Mouse (Mus musculus) heart, postnatal 0 days (tissue): Measurements from ENCODE around the gene Mtch2. TPM values are rescaled to one million over a fixed set of nuclear protein-coding genes. Genes with fewer than 3 reads are reported as not detected.

ENCODE experiments used
- ATAC-seq: fragments of 200-750 bp; cut with Nextera tagmentation; 2 replicates; pipeline ENCODE4 v1.8.0; 2017; ENCODE audit warnings: low read depth, moderate number of reproducible peaks, moderate library complexity; ENCODE audit not compliant: insufficient read depth
- DNase-seq: peaks from one replicate; pipeline ENCODE4 v3.0.0-alpha.2; 2016; ENCODE audit warnings: low spot score
- H3K27ac ChIP-seq: fragments of 300-500 bp; sonication (generic); 2 replicates; pipeline ENCODE4 v1.5.1; 2014; ENCODE audit warnings: low read depth, mild to moderate bottlenecking
- H3K27me3 ChIP-seq: fragments of 300-500 bp; sonication (generic); 2 replicates; pipeline ENCODE4 v1.6.1; 2014; ENCODE audit warnings: low read length, mixed read lengths; ENCODE audit not compliant: control insufficient read depth, insufficient read depth
- H3K36me3 ChIP-seq: fragments of 300-500 bp; sonication (generic); replicated peaks from 2 replicates; pipeline ENCODE4 v1.6.1; 2014; ENCODE audit warnings: low read length, mixed read lengths; ENCODE audit not compliant: control insufficient read depth, insufficient read depth
- H3K4me1 ChIP-seq: fragments of 300-500 bp; sonication (generic); 2 replicates; pipeline ENCODE4 v1.6.1; 2014; ENCODE audit warnings: antibody characterized with exemption; ENCODE audit not compliant: control insufficient read depth, insufficient read depth
- H3K4me2 ChIP-seq: fragments of 300-500 bp; sonication (generic); 2 replicates; pipeline ENCODE4 v1.6.1; 2014; ENCODE audit warnings: low read depth, mild to moderate bottlenecking, low read length, moderate library complexity
- H3K4me3 ChIP-seq: fragments of 300-500 bp; sonication (generic); 2 replicates; pipeline ENCODE4 v1.5.1; 2014; ENCODE audit warnings: low read depth, low read length
- H3K9ac ChIP-seq: fragments of 300-500 bp; sonication (generic); replicated peaks from 2 replicates; pipeline ENCODE4 v1.6.1; 2014; ENCODE audit warnings: low read depth, low read length, mixed read lengths
- H3K9me3 ChIP-seq: fragments of 300-500 bp; sonication (generic); replicated peaks from 2 replicates; pipeline ENCODE4 v1.6.1; 2016; ENCODE audit warnings: low read length; ENCODE audit not compliant: control insufficient read depth
- CTCF ChIP-seq: IDR thresholded peaks from 2 replicates; pipeline ENCODE4 v1.5.1; 2016; ENCODE audit warnings: antibody characterized with exemption, control low read depth, low read depth
- EP300 ChIP-seq: IDR thresholded peaks from 2 replicates; pipeline ENCODE4 v1.6.1; 2016; ENCODE audit warnings: antibody characterized with exemption, low read depth
- WGBS: fragments of 180-500 bp; shearing (Covaris S2); extraction: QIAGEN DNeasy Blood & Tissue Kit; methylation state at CpG from one replicate; pipeline ENCODE4 v1.1.7; 2014; 5-methylcytosine and 5-hydroxymethylcytosine counted together
- polyA plus RNA-seq: library from polyadenylated mRNA; unstranded; fragments of >200 nt; fragmentation: Nextera tagmentation; extraction: Ambion mirVana; gene quantifications from 2 replicates; pipeline ENCODE4 v1.2.1, GENCODE M21; 2015
- total RNA-seq: library from RNA; depleted of rRNA; stranded (reverse); fragments of >200 nt; gene quantifications from 2 replicates; pipeline ENCODE4 v1.2.3, GENCODE M21; 2014; ENCODE audit warnings: low replicate concordance; rRNA removed

Gene Mtch2
- total RNA-seq = 181 and 206 TPM in 2 replicates
- polyA plus RNA-seq = 246 and 266 TPM in 2 replicates

DNA sequence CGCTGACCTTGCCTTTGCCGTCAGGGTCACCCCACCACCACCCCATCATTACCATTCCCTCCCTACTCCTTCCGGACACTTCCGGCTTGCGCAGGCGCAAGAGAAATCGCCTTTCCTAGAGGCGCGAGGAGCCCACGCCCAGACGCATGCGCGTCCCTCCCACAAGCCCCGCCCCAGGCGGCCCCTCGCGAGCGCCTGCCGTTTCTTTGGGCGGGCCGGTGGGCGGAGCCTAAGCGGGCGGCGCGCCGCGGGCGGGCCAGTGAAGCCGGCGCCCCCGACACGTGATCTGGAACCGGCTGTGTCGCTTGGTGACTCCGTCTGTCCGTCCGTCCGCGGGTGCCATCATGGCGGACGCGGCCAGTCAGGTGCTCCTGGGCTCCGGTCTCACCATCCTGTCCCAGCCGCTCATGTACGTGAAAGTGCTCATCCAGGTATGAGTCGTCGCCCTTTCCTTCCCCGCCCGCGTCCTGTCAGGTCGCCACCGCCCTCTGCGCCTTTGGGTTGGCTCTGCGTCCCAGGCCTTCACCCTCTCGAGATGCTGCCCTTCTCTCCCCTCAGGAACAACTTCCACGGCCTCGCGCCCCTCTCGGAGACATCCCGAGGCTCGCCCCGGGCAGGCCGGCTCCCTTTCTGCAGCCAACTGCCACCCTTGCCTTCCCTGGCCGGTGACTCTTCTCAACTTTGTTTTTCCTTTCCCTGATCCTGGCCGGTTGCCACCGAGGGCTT, at the start of gene Mtch2:
Mtch2 (plus strand) TSS at position 201 of the 726 bp plus-strand sequence.
- Histone ChIP-seq H3K9ac (peak within 1 kb of the TSS; percentile 91), H3K9me3 (no peaks in the 10 kb centered on the region), H3K36me3 (peaks cover 28% of the 10 kb centered on the region), H3K27me3 (no peaks in the 10 kb centered on the region), H3K27ac (peak within 1 kb of the TSS; percentile 92), H3K4me1 (peaks cover 14% of the 10 kb centered on the region), H3K4me3 (peak within 1 kb of the TSS; percentile 93), H3K4me2 (peak within 1 kb of the TSS; percentile 79)
- TF ChIP-seq EP300 (no peak; the same call in 1 of the 2 replicates), CTCF (no peak)
- DNase-seq (peak; percentile 97), ATAC-seq (peak; percentile 97)
- WGBS = under 1% methylated on average over 66 of the region's 67 CpGs

DNA sequence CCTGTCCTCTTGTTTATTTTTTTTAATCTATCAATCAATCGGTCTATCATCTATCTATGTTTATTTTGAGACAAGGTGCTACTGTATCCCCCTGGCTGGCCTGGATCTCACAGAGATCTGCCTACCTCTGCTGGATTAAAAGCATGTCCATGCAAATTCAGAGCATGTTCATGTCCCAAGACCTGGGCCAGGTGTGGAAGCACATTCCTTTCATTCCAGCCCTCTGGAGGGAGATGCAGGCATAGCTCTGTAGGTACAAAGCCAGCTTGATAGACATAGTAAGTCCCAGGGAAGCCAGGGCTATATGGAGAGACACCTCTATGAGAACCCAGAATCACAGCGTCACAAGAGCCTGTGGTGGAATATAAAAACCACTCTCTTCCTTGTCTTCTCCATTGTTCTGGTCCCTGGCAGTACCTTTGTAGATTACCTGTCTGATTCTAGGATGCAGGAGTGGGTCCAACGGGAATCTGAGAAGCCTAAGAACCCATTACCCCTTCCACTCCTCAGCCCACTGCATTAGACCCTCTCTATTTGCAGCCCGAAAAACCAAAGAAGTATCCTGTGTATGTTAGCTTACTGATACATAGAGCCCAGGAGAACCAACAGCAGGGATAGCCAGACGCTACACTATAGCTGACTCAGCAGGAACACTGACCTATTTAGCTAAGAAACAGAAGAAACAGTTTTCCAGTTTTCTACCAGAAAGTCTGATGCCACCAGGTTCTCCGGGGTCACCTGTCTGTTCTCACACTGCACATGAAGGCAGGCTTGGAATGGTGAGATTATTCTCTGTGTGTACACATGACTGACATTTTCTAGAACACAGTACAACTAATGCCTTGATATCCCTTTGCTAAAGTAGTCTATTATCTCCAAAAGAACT, 38.5 kb upstream of the Mtch2 start:
- H3K4me3 ChIP-seq = no peak overlapping the region
- TF ChIP-seq CTCF (no peak), EP300 (no peak)
- 80% methylated on average over 6 of the region's 6 CpGs for WGBS
- no peak overlapping the region for H3K27ac ChIP-seq
- ATAC-seq (no peak), DNase-seq (no peak)
- no peak overlapping the region for H3K4me2 ChIP-seq
- no peaks in the 10 kb centered on the region for H3K9me3 ChIP-seq
- no peak overlapping the region for H3K9ac ChIP-seq
- H3K27me3 ChIP-seq = no peaks in the 10 kb centered on the region
- H3K4me1 ChIP-seq = no peaks in the 10 kb centered on the region
- no peaks in the 10 kb centered on the region for H3K36me3 ChIP-seq

DNA sequence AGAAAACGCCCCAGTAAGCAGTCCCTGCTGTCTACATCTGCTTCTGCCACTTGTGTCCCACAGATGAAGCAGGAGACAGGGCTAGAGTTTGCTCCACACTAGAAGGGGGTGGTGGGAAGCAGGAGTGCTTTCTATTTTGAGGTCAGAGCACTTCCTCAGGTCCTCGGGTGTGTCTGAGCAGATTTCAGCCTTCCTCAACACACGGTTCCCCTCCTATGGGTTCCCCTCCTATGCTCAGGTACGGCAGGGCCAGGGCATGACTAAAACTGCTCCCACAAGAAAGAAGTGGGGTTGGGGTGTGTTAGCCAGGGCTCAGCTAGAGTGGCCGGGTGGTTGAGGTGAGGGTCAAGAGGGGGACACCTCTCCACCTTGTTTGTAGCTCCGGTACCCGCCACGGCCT, 36.2 kb upstream of the Mtch2 start:
- Histone ChIP-seq H3K4me1 (no peaks in the 10 kb centered on the region), H3K36me3 (no peaks in the 10 kb centered on the region), H3K4me3 (no peak overlapping the region), H3K27me3 (no peaks in the 10 kb centered on the region), H3K9ac (no peak overlapping the region), H3K27ac (no peak overlapping the region), H3K9me3 (no peaks in the 10 kb centered on the region), H3K4me2 (no peak overlapping the region)
- ATAC-seq = no peak
- WGBS = 74% methylated on average over 8 of the region's 8 CpGs
- DNase-seq = no peak
- TF ChIP-seq EP300 = no peak
- no peak for TF ChIP-seq CTCF

DNA sequence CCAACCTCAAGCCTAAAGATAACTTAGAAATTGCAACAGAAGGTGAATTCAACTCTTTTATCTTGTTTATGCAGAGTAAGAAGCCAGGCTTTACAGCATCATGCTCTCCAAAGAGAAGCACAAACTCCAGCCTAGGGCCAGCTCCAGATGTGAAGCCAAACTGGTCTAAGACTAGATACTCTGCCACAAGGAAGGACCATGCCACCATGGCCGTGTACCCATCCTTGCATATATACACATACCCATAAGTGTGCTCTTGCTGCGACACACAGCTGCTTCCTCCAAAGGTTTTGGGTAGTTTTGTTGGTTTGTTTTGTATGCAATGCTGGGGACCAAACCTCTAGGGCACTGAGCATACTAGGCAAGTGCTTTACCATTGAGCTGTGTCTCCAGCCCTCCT, 31.7 kb upstream of the Mtch2 start:
- H3K4me2 ChIP-seq = no peak overlapping the region
- 62% methylated on average over 2 of the region's 2 CpGs for WGBS
- ATAC-seq = no peak
- no peak overlapping the region for H3K4me3 ChIP-seq
- no peak for TF ChIP-seq EP300
- H3K27ac ChIP-seq = no peak overlapping the region
- H3K27me3 ChIP-seq = no peaks in the 10 kb centered on the region
- no peak for DNase-seq
- no peaks in the 10 kb centered on the region for H3K9me3 ChIP-seq
- no peak overlapping the region for H3K9ac ChIP-seq
- no peaks in the 10 kb centered on the region for H3K36me3 ChIP-seq
- H3K4me1 ChIP-seq = no peaks in the 10 kb centered on the region

DNA sequence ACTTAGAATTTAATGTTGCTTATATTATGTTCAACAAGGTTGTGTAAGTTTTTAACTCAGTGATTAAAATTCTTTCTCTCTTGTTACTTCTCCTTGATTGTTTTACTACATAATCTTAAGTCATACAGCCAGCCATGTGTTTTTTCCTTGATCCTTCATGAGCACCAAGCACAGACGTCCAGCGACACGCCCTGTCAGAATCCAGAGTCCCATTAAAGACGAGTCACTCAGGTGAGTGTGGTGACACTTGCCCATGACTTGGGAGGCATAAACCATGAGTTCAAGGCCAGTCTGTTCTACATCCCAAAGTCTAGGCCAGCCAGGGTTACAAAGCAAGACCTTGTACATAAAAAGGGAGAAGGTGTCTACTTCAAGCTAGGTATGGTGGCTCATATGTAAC, 30.8 kb upstream of the Mtch2 start:
- no peaks in the 10 kb centered on the region for H3K9me3 ChIP-seq
- no peak overlapping the region for H3K4me2 ChIP-seq
- no peaks in the 10 kb centered on the region for H3K36me3 ChIP-seq
- ATAC-seq (no peak), DNase-seq (no peak)
- WGBS = 80% methylated on average over 4 of the region's 4 CpGs
- H3K9ac ChIP-seq = no peak overlapping the region
- H3K4me3 ChIP-seq = no peak overlapping the region
- TF ChIP-seq EP300 (no peak), CTCF (no peak)
- no peaks in the 10 kb centered on the region for H3K27me3 ChIP-seq
- no peaks in the 10 kb centered on the region for H3K4me1 ChIP-seq
- H3K27ac ChIP-seq = no peak overlapping the region
